Mouse (Mus musculus) layer of hippocampus, adult 2 months (tissue): Measurements from ENCODE around the gene Tmem189. TPM values are rescaled to one million over a fixed set of nuclear protein-coding genes. Genes with fewer than 3 reads are reported as not detected.

ENCODE experiments used
- DNase-seq, 2 experiments: peaks; one replicate each; pipeline ENCODE4 v3.0.0; 2022; ENCODE audit warnings: low spot score in 2 of 2
- H3K27ac ChIP-seq: fragments of 200-600 bp; 2 replicates; pipeline ENCODE4 v1.8.1; 2022
- H3K4me3 ChIP-seq: fragments of 200-600 bp; 2 replicates; pipeline ENCODE4 v1.8.1; 2022; ENCODE audit warnings: mild to moderate bottlenecking
- CTCF ChIP-seq: fragments of 200-600 bp; conservative IDR thresholded peaks from 2 replicates; pipeline ENCODE4 v1.8.1; 2022; ENCODE audit warnings: antibody characterized with exemption, mild to moderate bottlenecking, moderate library complexity
- total RNA-seq, 2 experiments: library from RNA; stranded (reverse); gene quantifications; 2 replicates each; pipeline ENCODE4 v1.2.3; 2021

Tmem189 gene
- total RNA-seq, 2 experiments from 2014 or later = 43.6 to 46.9 TPM

- no peak overlapping the region for H3K4me3 ChIP-seq
- DNase-seq = no peak
Observed at GRCm38 (mm10) chr2:167714298-167714697, 24.7 kb upstream of the Tmem189 start.

GRCm38 (mm10) chr2:167712872-167713821 lies 23.5 kb upstream of the Tmem189 start:
- TF ChIP-seq CTCF = peak; percentile 69

More at GRCm38 (mm10) chr2:167714298-167714697, 24.7 kb upstream of the Tmem189 start:
- TF ChIP-seq CTCF = no peak
- no peak overlapping the region for H3K27ac ChIP-seq

GRCm38 (mm10) chr2:167710574-167710973 lies 21.0 kb upstream of the Tmem189 start:
- no peak overlapping the region for H3K4me3 ChIP-seq
- no peak for TF ChIP-seq CTCF
- no peak for DNase-seq
- H3K27ac ChIP-seq = no peak overlapping the region

More at GRCm38 (mm10) chr2:167712872-167713821, 23.5 kb upstream of the Tmem189 start:
- Histone ChIP-seq H3K4me3 (no peak overlapping the region), H3K27ac (no peak overlapping the region)
- DNase-seq = no peak

- no peak for TF ChIP-seq CTCF
Observed at GRCm38 (mm10) chr2:167709969-167710368, 20.3 kb upstream of the Tmem189 start.

GRCm38 (mm10) chr2:167708373-167708772 lies 18.8 kb upstream of the Tmem189 start:
- no peak for DNase-seq
- Histone ChIP-seq H3K27ac (no peak overlapping the region), H3K4me3 (no peak overlapping the region)
- TF ChIP-seq CTCF = no peak

More at GRCm38 (mm10) chr2:167709969-167710368, 20.3 kb upstream of the Tmem189 start:
- H3K27ac ChIP-seq = no peak overlapping the region
- no peak overlapping the region for H3K4me3 ChIP-seq
- DNase-seq = no peak

- Histone ChIP-seq H3K27ac (no peak overlapping the region), H3K4me3 (no peak overlapping the region)
- TF ChIP-seq CTCF = no peak
- DNase-seq = no peak
Observed at GRCm38 (mm10) chr2:167706183-167706939, 16.7 kb upstream of the Tmem189 start.

- no peak for TF ChIP-seq CTCF
- H3K4me3 ChIP-seq = no peak overlapping the region
- no peak for DNase-seq
- no peak overlapping the region for H3K27ac ChIP-seq
Observed at GRCm38 (mm10) chr2:167704409-167704808, 14.8 kb upstream of the Tmem189 start.

GRCm38 (mm10) chr2:167702126-167702525 lies 12.5 kb upstream of the Tmem189 start:
- Histone ChIP-seq H3K27ac (no peak overlapping the region), H3K4me3 (no peak overlapping the region)
- DNase-seq = no peak
- TF ChIP-seq CTCF = no peak

GRCm38 (mm10) chr2:167701472-167701871 lies 11.8 kb upstream of the Tmem189 start:
- TF ChIP-seq CTCF = no peak
- Histone ChIP-seq H3K4me3 (no peak overlapping the region), H3K27ac (no peak overlapping the region)
- no peak for DNase-seq

GRCm38 (mm10) chr2:167700018-167700417 lies 10.4 kb upstream of the Tmem189 start:
- DNase-seq = no peak
- no peak for TF ChIP-seq CTCF
- Histone ChIP-seq H3K4me3 (no peak overlapping the region), H3K27ac (no peak overlapping the region)

GRCm38 (mm10) chr2:167697902-167698301 lies 8.3 kb upstream of the Tmem189 start:
- H3K27ac ChIP-seq = peak overlapping the region; percentile 39; the same call in 1 of the 2 replicates
- no peak for DNase-seq
- H3K4me3 ChIP-seq = no peak overlapping the region
- 0 out of 2 replicates have a peak, but pooled peaks have one; percentile 7 for TF ChIP-seq CTCF

GRCm38 (mm10) chr2:167696143-167696542 lies 6.5 kb upstream of the Tmem189 start:
- H3K27ac ChIP-seq = no peak overlapping the region
- no peak for TF ChIP-seq CTCF
- no peak overlapping the region for H3K4me3 ChIP-seq
- no peak for DNase-seq

GRCm38 (mm10) chr2:167695491-167695890 lies 5.9 kb upstream of the Tmem189 start:
- no peak for TF ChIP-seq CTCF
- DNase-seq = no peak
- no peak overlapping the region for H3K4me3 ChIP-seq
- H3K27ac ChIP-seq = no peak overlapping the region
